Mouse (Mus musculus) megakaryocyte, embryonic 14.5 days (primary cell): Measurements from ENCODE around the gene Mrpl46. TPM values are rescaled to one million over a fixed set of nuclear protein-coding genes. Genes with fewer than 3 reads are reported as not detected.

Source experiments
- H3K27me3 ChIP-seq: replicated peaks from 2 replicates; pipeline ENCODE3; 2012; ENCODE audit warnings: inconsistent platforms
- H3K36me3 ChIP-seq: replicated peaks from 2 replicates; pipeline ENCODE3; 2012; ENCODE audit warnings: low read length, inconsistent platforms, mixed read lengths
- H3K4me1 ChIP-seq: 2 replicates; pipeline ENCODE4 v1.6.1; 2012; ENCODE audit warnings: inconsistent platforms
- H3K4me3 ChIP-seq: replicated peaks from 2 replicates; pipeline ENCODE3; 2012; ENCODE audit warnings: moderate library complexity, mild to moderate bottlenecking, inconsistent platforms
- H3K9me3 ChIP-seq: 2 replicates; pipeline ENCODE4 v1.6.1; 2012; ENCODE audit warnings: inconsistent platforms
- FLI1 ChIP-seq: IDR thresholded peaks from 2 replicates; pipeline ENCODE4 v1.6.1; 2012; ENCODE audit warnings: low read length, inconsistent platforms, mixed read lengths
- GATA1 ChIP-seq: IDR thresholded peaks from 3 replicates; pipeline ENCODE4 v1.6.1; 2012; ENCODE audit warnings: mixed read lengths, low read length, inconsistent platforms, borderline replicate concordance
- polyA plus RNA-seq: library from polyadenylated mRNA; stranded (reverse); fragments of >175 nt; gene quantifications from 2 replicates; pipeline ENCODE4 v1.2.3, GENCODE M21; 2012; ENCODE audit warnings: low replicate concordance; ENCODE audit not compliant: insufficient read depth

Gene Mrpl46
- polyA plus RNA-seq, 1 experiment, result 14.3 TPM

GRCm38 (mm10) chr7:78769075-78769652 lies 14.2 kb downstream of the Mrpl46 start:
- peaks cover 17% of the 10 kb centered on the region for H3K36me3 ChIP-seq
- H3K4me3 ChIP-seq, result no peak overlapping the region
- peaks cover 25% of the 10 kb centered on the region for H3K27me3 ChIP-seq
- H3K4me1 ChIP-seq, result peaks cover 10% of the 10 kb centered on the region; the same call in 1 of the 2 replicates
- peaks cover 9% of the 10 kb centered on the region for H3K9me3 ChIP-seq
- no peak for TF ChIP-seq FLI1
- no peak for TF ChIP-seq GATA1

DNA sequence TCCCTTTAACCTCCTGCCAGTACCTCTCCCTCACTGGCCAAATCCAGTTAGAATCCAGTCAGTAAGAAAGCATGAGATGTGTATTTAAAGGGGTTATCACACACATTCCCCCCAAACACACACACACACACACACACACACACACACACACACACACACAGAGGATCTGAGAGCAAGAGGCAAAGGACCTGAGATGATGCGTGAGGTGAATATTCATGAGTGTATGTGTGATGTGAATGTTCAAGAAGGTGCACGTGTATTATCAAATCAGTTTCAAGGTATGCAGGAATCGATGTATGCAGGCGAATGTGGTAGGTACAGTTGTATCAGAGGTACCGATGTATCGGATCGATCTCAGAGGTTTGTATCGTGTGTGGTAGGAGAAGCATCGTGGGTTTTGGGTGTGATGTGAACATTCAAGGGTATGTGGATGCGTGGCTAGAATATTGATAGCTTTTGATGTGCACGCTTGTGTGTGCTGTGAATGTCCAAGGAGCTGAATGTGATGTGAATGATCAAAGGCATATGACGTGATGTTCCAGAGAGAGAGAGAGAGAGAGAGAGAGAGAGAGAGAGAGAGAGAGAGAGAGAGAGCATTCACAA lies 15.3 kb downstream of the Mrpl46 start:
- H3K36me3 ChIP-seq, result peaks cover 6% of the 10 kb centered on the region
- H3K4me1 ChIP-seq, result peaks cover 10% of the 10 kb centered on the region; the same call in 1 of the 2 replicates
- H3K9me3 ChIP-seq, result peaks cover 9% of the 10 kb centered on the region
- peaks cover 31% of the 10 kb centered on the region for H3K27me3 ChIP-seq
- H3K4me3 ChIP-seq, result no peak overlapping the region
- TF ChIP-seq FLI1 (no peak), GATA1 (no peak)

DNA sequence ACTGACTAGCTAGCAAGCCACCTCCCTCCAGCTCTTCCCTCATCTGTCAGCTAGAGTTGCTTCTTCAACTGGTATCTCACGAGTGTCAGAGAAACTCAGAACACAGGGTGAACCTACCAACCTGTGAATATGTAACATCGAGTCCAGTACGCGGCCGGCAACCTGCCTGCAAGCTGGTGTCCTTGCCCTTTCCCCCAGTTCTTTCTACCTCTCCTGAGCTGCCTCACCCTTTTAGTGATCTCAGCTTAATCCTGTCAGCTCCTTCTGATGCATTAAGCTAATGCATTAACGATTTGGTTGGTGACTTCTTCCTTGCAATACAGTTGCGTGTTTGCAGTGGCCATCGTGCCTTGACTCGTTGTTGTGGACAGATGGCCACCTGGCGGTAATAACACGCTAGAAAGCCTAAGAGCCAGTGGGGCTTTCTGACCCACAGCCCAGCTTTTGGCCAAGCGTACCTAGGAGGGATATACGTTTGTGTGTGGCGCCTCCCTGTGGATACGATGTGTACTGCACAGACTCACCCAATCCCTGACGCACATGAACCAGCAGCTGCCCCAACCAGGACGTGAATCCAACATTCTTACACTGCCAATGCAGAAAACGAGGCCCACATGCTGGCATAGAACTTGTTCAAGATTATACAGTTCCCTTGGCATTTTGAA lies 17.2 kb downstream of the Mrpl46 start:
- TF ChIP-seq GATA1 (no peak), FLI1 (no peak)
- H3K36me3 ChIP-seq, result no peaks in the 10 kb centered on the region
- H3K4me3 ChIP-seq, result peak overlapping the region; percentile 34
- peaks cover 4% of the 10 kb centered on the region for H3K9me3 ChIP-seq
- peaks cover 32% of the 10 kb centered on the region for H3K27me3 ChIP-seq
- peaks cover 6% of the 10 kb centered on the region; the same call in 1 of the 2 replicates for H3K4me1 ChIP-seq

- TF ChIP-seq FLI1, result no peak
- no peak for TF ChIP-seq GATA1
- Histone ChIP-seq H3K4me1 (peaks cover 6% of the 10 kb centered on the region; the same call in 1 of the 2 replicates), H3K9me3 (no peaks in the 10 kb centered on the region), H3K27me3 (peaks cover 32% of the 10 kb centered on the region), H3K4me3 (no peak overlapping the region), H3K36me3 (no peaks in the 10 kb centered on the region)
Measured at GRCm38 (mm10) chr7:78765215-78765631, 18.1 kb downstream of the Mrpl46 start.

GRCm38 (mm10) chr7:78763801-78764200 lies 19.5 kb downstream of the Mrpl46 start:
- Histone ChIP-seq H3K27me3 (peaks cover 36% of the 10 kb centered on the region), H3K9me3 (no peaks in the 10 kb centered on the region), H3K4me3 (no peak overlapping the region), H3K36me3 (no peaks in the 10 kb centered on the region), H3K4me1 (peaks cover 6% of the 10 kb centered on the region; the same call in 1 of the 2 replicates)
- TF ChIP-seq FLI1 (no peak), GATA1 (no peak)

GRCm38 (mm10) chr7:78754458-78755000 lies 28.8 kb downstream of the Mrpl46 start:
- peaks cover 24% of the 10 kb centered on the region for H3K27me3 ChIP-seq
- H3K4me3 ChIP-seq, result no peak overlapping the region
- TF ChIP-seq FLI1 (no peak), GATA1 (no peak)
- H3K36me3 ChIP-seq, result no peaks in the 10 kb centered on the region
- no peaks in the 10 kb centered on the region for H3K4me1 ChIP-seq
- no peaks in the 10 kb centered on the region for H3K9me3 ChIP-seq

DNA sequence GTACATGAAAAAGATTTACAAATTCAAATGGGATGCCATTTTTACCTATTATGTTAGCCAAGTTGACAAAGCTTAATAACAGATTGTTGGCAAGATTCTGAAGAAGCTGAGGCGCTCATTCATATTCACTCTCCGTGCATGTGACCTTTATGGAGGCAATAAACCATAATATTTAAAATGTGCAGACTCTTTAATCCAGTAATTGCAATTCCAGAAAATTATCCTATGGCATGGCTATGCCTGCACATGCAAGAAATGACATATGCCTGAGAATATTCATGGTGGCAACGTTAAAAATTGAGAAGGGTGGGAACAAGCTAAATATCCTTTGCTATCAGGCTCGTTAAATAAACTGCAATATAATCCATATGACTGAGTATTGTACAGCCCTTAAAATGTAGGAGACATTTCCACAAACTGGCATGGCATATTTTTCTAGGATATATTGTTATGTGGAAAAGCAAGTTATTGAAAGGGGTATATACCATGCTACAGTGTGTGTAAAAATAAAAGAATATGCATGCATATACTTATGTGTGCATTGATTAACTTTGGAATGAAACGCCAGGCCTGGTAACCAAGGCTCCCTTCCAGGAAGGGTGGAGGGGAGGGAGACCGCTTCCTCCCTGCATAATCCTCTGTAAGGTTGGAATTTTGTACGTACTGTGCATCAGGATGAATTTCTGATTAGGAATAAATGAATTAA lies 29.4 kb downstream of the Mrpl46 start:
- no peak overlapping the region for H3K4me3 ChIP-seq
- H3K4me1 ChIP-seq, result no peaks in the 10 kb centered on the region
- H3K27me3 ChIP-seq, result peaks cover 21% of the 10 kb centered on the region
- no peaks in the 10 kb centered on the region for H3K9me3 ChIP-seq
- no peak for TF ChIP-seq GATA1
- no peak for TF ChIP-seq FLI1
- H3K36me3 ChIP-seq, result no peaks in the 10 kb centered on the region

GRCm38 (mm10) chr7:78752961-78753360 lies 30.4 kb downstream of the Mrpl46 start:
- no peaks in the 10 kb centered on the region for H3K4me1 ChIP-seq
- TF ChIP-seq FLI1 (no peak), GATA1 (no peak)
- no peaks in the 10 kb centered on the region for H3K36me3 ChIP-seq
- no peak overlapping the region for H3K4me3 ChIP-seq
- peaks cover 18% of the 10 kb centered on the region for H3K27me3 ChIP-seq
- H3K9me3 ChIP-seq, result no peaks in the 10 kb centered on the region

GRCm38 (mm10) chr7:78743731-78744385 lies 39.5 kb downstream of the Mrpl46 start:
- H3K27me3 ChIP-seq, result peaks cover 7% of the 10 kb centered on the region
- TF ChIP-seq FLI1, result no peak
- TF ChIP-seq GATA1, result no peak
- no peaks in the 10 kb centered on the region for H3K9me3 ChIP-seq

More at GRCm38 (mm10) chr7:78743731-78744385, 39.5 kb downstream of the Mrpl46 start:
- no peaks in the 10 kb centered on the region for H3K36me3 ChIP-seq
- no peak overlapping the region for H3K4me3 ChIP-seq
- no peaks in the 10 kb centered on the region for H3K4me1 ChIP-seq
